Mouse (Mus musculus) liver, embryonic 13.5 days (tissue): ENCODE results near the gene Nfia. TPM values are rescaled to one million over a fixed set of nuclear protein-coding genes. Genes with fewer than 3 reads are reported as not detected.

Experiments
- ATAC-seq: fragments of 200-750 bp; cut with Nextera tagmentation; 2 replicates; pipeline ENCODE4 v1.8.0; 2017; ENCODE audit warnings: low read depth, mild to moderate bottlenecking, moderate number of reproducible peaks, moderate library complexity
- DNase-seq: peaks from one replicate; pipeline ENCODE4 v3.0.0; 2022
- H3K27ac ChIP-seq: fragments of 300-500 bp; sonication (generic); 2 replicates; pipeline ENCODE4 v1.5.1; 2015; ENCODE audit warnings: moderate library complexity, mild to moderate bottlenecking, inconsistent platforms
- H3K27me3 ChIP-seq: fragments of 300-500 bp; sonication (generic); 2 replicates; pipeline ENCODE4 v1.6.1; 2015; ENCODE audit warnings: mild to moderate bottlenecking, inconsistent platforms
- H3K36me3 ChIP-seq: fragments of 300-500 bp; sonication (generic); 2 replicates; pipeline ENCODE4 v1.6.1; 2015; ENCODE audit warnings: mild to moderate bottlenecking, inconsistent platforms
- H3K4me1 ChIP-seq: fragments of 300-500 bp; sonication (generic); replicated peaks from 2 replicates; pipeline ENCODE4 v1.6.1; 2015; ENCODE audit warnings: inconsistent platforms
- H3K4me2 ChIP-seq: fragments of 300-500 bp; sonication (generic); 2 replicates; pipeline ENCODE4 v1.6.1; 2015; ENCODE audit warnings: inconsistent platforms, mild to moderate bottlenecking, moderate library complexity
- H3K4me3 ChIP-seq: fragments of 300-500 bp; sonication (generic); replicated peaks from 2 replicates; pipeline ENCODE4 v1.5.1; 2015; ENCODE audit warnings: mild to moderate bottlenecking, inconsistent platforms
- H3K9ac ChIP-seq: fragments of 300-500 bp; sonication (generic); 2 replicates; pipeline ENCODE4 v1.6.1; 2015; ENCODE audit warnings: mild to moderate bottlenecking, inconsistent platforms
- H3K9me3 ChIP-seq: fragments of 300-500 bp; sonication (generic); replicated peaks from 2 replicates; pipeline ENCODE4 v1.6.1; 2016; ENCODE audit warnings: inconsistent platforms
- WGBS: fragments of 180-500 bp; shearing (Covaris S2); methylation state at CpG from one replicate; pipeline ENCODE4 v1.1.7; 2015; ENCODE audit not compliant: insufficient replicate concordance; 5-methylcytosine and 5-hydroxymethylcytosine counted together
- polyA plus RNA-seq: library from polyadenylated mRNA; unstranded; fragments of >200 nt; fragmentation: Nextera tagmentation; extraction: Ambion mirVana; gene quantifications from 2 replicates; pipeline ENCODE4 v1.2.1, GENCODE M21; 2015

Nfia gene
- polyA plus RNA-seq, 1 experiment from 2014 or later, result 3.0 TPM

- no peak overlapping the region for H3K9ac ChIP-seq
- H3K4me1 ChIP-seq, result 0 out of 2 replicates have a peak, but pooled peaks cover 3% of the 10 kb centered on the region
- no peaks in the 10 kb centered on the region for H3K27me3 ChIP-seq
- WGBS, result 65% methylated on average over 7 of the region's 7 CpGs
- H3K4me3 ChIP-seq, result no peak overlapping the region
- DNase-seq (no peak), ATAC-seq (no peak)
- no peaks in the 10 kb centered on the region for H3K9me3 ChIP-seq
- H3K4me2 ChIP-seq, result no peak overlapping the region
- H3K36me3 ChIP-seq, result no peaks in the 10 kb centered on the region
- H3K27ac ChIP-seq, result no peak overlapping the region
These were observed 107.2 kb downstream of the Nfia start for GRCm38 (mm10) chr4:97879696-97880095.

GRCm38 (mm10) chr4:97880120-97881055, 107.9 kb downstream of the Nfia start:
- DNase-seq (no peak), ATAC-seq (no peak)
- no peak overlapping the region for H3K9ac ChIP-seq
- no peak overlapping the region for H3K4me2 ChIP-seq
- H3K4me3 ChIP-seq, result no peak overlapping the region
- H3K9me3 ChIP-seq, result no peaks in the 10 kb centered on the region
- 74% methylated on average over 9 of the region's 9 CpGs for WGBS
- H3K27ac ChIP-seq, result no peak overlapping the region
- no peaks in the 10 kb centered on the region for H3K36me3 ChIP-seq
- no peaks in the 10 kb centered on the region for H3K4me1 ChIP-seq
- no peaks in the 10 kb centered on the region for H3K27me3 ChIP-seq

- no peak for DNase-seq
- ATAC-seq, result no peak
- Histone ChIP-seq H3K4me2 (no peak overlapping the region), H3K9me3 (no peaks in the 10 kb centered on the region), H3K4me3 (no peak overlapping the region), H3K27ac (no peak overlapping the region), H3K9ac (no peak overlapping the region), H3K4me1 (no peaks in the 10 kb centered on the region), H3K36me3 (no peaks in the 10 kb centered on the region), H3K27me3 (no peaks in the 10 kb centered on the region)
- 77% methylated on average over 5 of the region's 5 CpGs for WGBS
These were observed 113.0 kb downstream of the Nfia start for GRCm38 (mm10) chr4:97885574-97885973.

GRCm38 (mm10) chr4:97886220-97886619, 113.7 kb downstream of the Nfia start:
- WGBS, result 74% methylated on average over 5 of the region's 5 CpGs
- no peak overlapping the region for H3K4me3 ChIP-seq
- no peak for DNase-seq
- H3K9me3 ChIP-seq, result no peaks in the 10 kb centered on the region
- H3K36me3 ChIP-seq, result no peaks in the 10 kb centered on the region
- H3K4me2 ChIP-seq, result no peak overlapping the region
- no peak for ATAC-seq
- no peak overlapping the region for H3K9ac ChIP-seq
- no peak overlapping the region for H3K27ac ChIP-seq
- H3K27me3 ChIP-seq, result no peaks in the 10 kb centered on the region
- no peaks in the 10 kb centered on the region for H3K4me1 ChIP-seq

GRCm38 (mm10) chr4:97887228-97887627, 114.7 kb downstream of the Nfia start:
- Histone ChIP-seq H3K9ac (no peak overlapping the region), H3K4me2 (no peak overlapping the region), H3K36me3 (no peaks in the 10 kb centered on the region), H3K4me3 (no peak overlapping the region), H3K27ac (no peak overlapping the region), H3K4me1 (no peaks in the 10 kb centered on the region), H3K27me3 (no peaks in the 10 kb centered on the region), H3K9me3 (no peaks in the 10 kb centered on the region)
- no peak for DNase-seq
- no peak for ATAC-seq
- 57% methylated on average over 1 of the region's 1 CpGs for WGBS

- DNase-seq, result no peak
- peaks cover 8% of the 10 kb centered on the region; the same call in 1 of the 2 replicates for H3K4me1 ChIP-seq
- no peak overlapping the region for H3K9ac ChIP-seq
- H3K4me2 ChIP-seq, result no peak overlapping the region
- peak; percentile 55; the same call in 1 of the 2 replicates for ATAC-seq
- H3K27ac ChIP-seq, result no peak overlapping the region
- WGBS, result 28% methylated on average over 3 of the region's 3 CpGs
- H3K27me3 ChIP-seq, result no peaks in the 10 kb centered on the region
- no peaks in the 10 kb centered on the region for H3K36me3 ChIP-seq
- H3K9me3 ChIP-seq, result no peaks in the 10 kb centered on the region
- H3K4me3 ChIP-seq, result no peak overlapping the region
These were observed 118.5 kb downstream of the Nfia start for GRCm38 (mm10) chr4:97891063-97891462.

GRCm38 (mm10) chr4:97891611-97892010, 119.1 kb downstream of the Nfia start:
- Histone ChIP-seq H3K9ac (no peak overlapping the region), H3K9me3 (no peaks in the 10 kb centered on the region), H3K4me2 (no peak overlapping the region), H3K4me3 (no peak overlapping the region), H3K36me3 (no peaks in the 10 kb centered on the region), H3K27ac (no peak overlapping the region), H3K4me1 (peaks cover 8% of the 10 kb centered on the region; the same call in 1 of the 2 replicates), H3K27me3 (no peaks in the 10 kb centered on the region)
- ATAC-seq (no peak), DNase-seq (no peak)
- WGBS, result 49% methylated on average over 1 of the region's 1 CpGs

GRCm38 (mm10) chr4:97893915-97894884, 121.7 kb downstream of the Nfia start:
- ATAC-seq, result peak; percentile 82
- no peaks in the 10 kb centered on the region for H3K36me3 ChIP-seq
- H3K27ac ChIP-seq, result no peak overlapping the region
- H3K4me2 ChIP-seq, result no peak overlapping the region
- H3K27me3 ChIP-seq, result no peaks in the 10 kb centered on the region
- H3K4me1 ChIP-seq, result peaks cover 8% of the 10 kb centered on the region; the same call in 1 of the 2 replicates
- 49% methylated on average over 10 of the region's 10 CpGs for WGBS
- no peak overlapping the region for H3K9ac ChIP-seq
- no peak overlapping the region for H3K4me3 ChIP-seq
- no peaks in the 10 kb centered on the region for H3K9me3 ChIP-seq
- DNase-seq, result no peak

GRCm38 (mm10) chr4:97895940-97896339, 123.4 kb downstream of the Nfia start:
- Histone ChIP-seq H3K36me3 (no peaks in the 10 kb centered on the region), H3K9ac (no peak overlapping the region), H3K4me3 (no peak overlapping the region), H3K27ac (no peak overlapping the region), H3K27me3 (no peaks in the 10 kb centered on the region), H3K4me2 (no peak overlapping the region), H3K9me3 (no peaks in the 10 kb centered on the region), H3K4me1 (peaks cover 16% of the 10 kb centered on the region; the same call in 1 of the 2 replicates)
- ATAC-seq, result no peak
- 71% methylated on average over 5 of the region's 5 CpGs for WGBS
- DNase-seq, result no peak

GRCm38 (mm10) chr4:97900256-97900944, 127.9 kb downstream of the Nfia start:
- ATAC-seq, result no peak
- WGBS, result 58% methylated on average over 12 of the region's 12 CpGs
- no peak for DNase-seq
- H3K36me3 ChIP-seq, result no peaks in the 10 kb centered on the region
- peaks cover 8% of the 10 kb centered on the region; the same call in 1 of the 2 replicates for H3K4me1 ChIP-seq
- H3K27ac ChIP-seq, result no peak overlapping the region
- H3K4me2 ChIP-seq, result no peak overlapping the region
- no peaks in the 10 kb centered on the region for H3K27me3 ChIP-seq
- no peaks in the 10 kb centered on the region for H3K9me3 ChIP-seq
- H3K4me3 ChIP-seq, result no peak overlapping the region
- H3K9ac ChIP-seq, result no peak overlapping the region
